In the genomic region with DNA sequence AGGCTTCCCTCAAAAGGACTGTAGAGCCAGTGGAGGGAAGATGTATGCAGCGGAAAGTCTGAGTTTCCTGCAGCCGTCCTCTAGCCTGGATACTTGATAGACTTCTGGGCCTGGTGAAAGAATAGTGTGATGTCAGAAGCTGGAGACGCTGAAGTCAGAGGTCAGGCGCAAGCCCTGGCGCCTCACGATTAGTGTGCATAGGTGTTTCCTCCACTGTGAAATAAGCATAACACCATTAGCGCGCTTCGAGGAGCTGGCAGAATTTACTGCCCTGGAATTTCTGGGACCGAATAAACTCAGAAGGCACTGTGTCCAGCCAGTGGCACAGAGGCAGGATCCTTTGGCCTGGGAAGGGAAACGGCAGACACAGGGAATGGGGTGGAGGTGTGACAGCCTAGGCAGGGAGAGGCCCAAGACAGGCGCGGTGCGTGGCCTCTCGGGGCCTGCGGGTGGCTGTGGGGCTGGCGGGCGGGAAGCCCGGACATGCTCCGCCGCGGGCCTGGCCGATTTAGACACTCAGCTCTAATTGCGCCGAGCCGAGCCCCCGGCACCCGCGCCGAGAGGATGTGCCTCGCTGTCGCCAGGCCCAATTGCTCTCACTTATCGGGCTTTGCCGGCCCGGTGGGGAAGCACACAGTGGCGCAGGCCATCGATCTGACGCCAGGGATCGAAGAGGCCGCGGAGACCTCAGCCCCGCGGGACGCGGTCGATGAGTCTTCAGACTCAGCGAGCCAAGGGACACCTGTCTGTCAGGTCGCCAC, we compare ENCODE assay signal across 8 mouse cellular contexts.
DNase-seq lines count a peak whose midpoint lies in the region; ATAC-seq and TF ChIP-seq lines count a peak whose summit lies in the region.

No protein-coding gene starts in this region.

- H3K4me3 ChIP-seq in left cerebral cortex, adult 2 months, result peak overlapping the region; percentile 37
- peak overlapping the region; percentile 42 for H3K4me3 ChIP-seq in cerebellum, adult 2 months (replicated peaks; ENCODE audit: insufficient read depth, low read depth, low read length)
- peak overlapping the region; percentile 36 for H3K4me3 ChIP-seq in limb, embryonic 14.5 days (replicated peaks; ENCODE audit: low read length)
- H3K4me3 ChIP-seq in stomach, embryonic 14.5 days (ENCODE audit: low read depth, low read length), result peak overlapping the region; percentile 26

- 12% methylated on average over 48 of the region's 48 CpGs for WGBS in cerebellum, adult 2 months
- WGBS in limb, embryonic 14.5 days, result 4% methylated on average over 44 of the region's 48 CpGs
- 4% methylated on average over 48 of the region's 48 CpGs for WGBS in stomach, embryonic 14.5 days

- no peak for TF ChIP-seq POLR2A in cerebellum, adult 2 months (IDR thresholded peaks at IDR 0.05; ENCODE audit: borderline replicate concordance, insufficient read depth, low read length)
- no peak for TF ChIP-seq POLR2A in limb, embryonic 14.5 days (IDR thresholded peaks at IDR 0.05; ENCODE audit: borderline replicate concordance, extremely low read depth, insufficient read depth, insufficient read length)

- H3K27ac ChIP-seq in left cerebral cortex, adult 2 months, result no peak overlapping the region
- no peak overlapping the region for H3K27ac ChIP-seq in cerebellum, adult 2 months (ENCODE audit: insufficient read depth, low read length)
- H3K27ac ChIP-seq in limb, embryonic 14.5 days (replicated peaks; ENCODE audit: low read depth, low read length), result no peak overlapping the region
- H3K27ac ChIP-seq in stomach, embryonic 14.5 days (ENCODE audit: low read length), result no peak overlapping the region

- peak overlapping the region; percentile 70 for H3K4me2 ChIP-seq in limb, embryonic 14.5 days (replicated peaks; ENCODE audit: low read depth, low read length, severe bottlenecking)
- peak overlapping the region; percentile 79 for H3K4me2 ChIP-seq in stomach, embryonic 14.5 days (replicated peaks; ENCODE audit: low read depth, low read length)

- H3K4me1 ChIP-seq in cerebellum, adult 2 months (ENCODE audit: control insufficient read depth, insufficient read depth, low read length), result no peaks in the 10 kb centered on the region; the same call in 1 of the 2 replicates
- H3K4me1 ChIP-seq in limb, embryonic 14.5 days (ENCODE audit: control insufficient read depth, insufficient read depth, low read length), result 0 out of 2 replicates have a peak, but pooled peaks cover 7% of the 10 kb centered on the region
- H3K4me1 ChIP-seq in stomach, embryonic 14.5 days (ENCODE audit: control insufficient read depth, insufficient read depth, low read length), result peaks cover 4% of the 10 kb centered on the region; the same call in 1 of the 2 replicates

- TF ChIP-seq CTCF in left cerebral cortex, adult 2 months (IDR thresholded peaks at IDR 0.05), result no peak
- no peak for TF ChIP-seq CTCF in cerebellum, adult 2 months (IDR thresholded peaks at IDR 0.05; ENCODE audit: borderline replicate concordance, insufficient read depth, low read depth, low read length)

- no peaks in the 10 kb centered on the region for H3K36me3 ChIP-seq in limb, embryonic 14.5 days (ENCODE audit: control insufficient read depth, insufficient read depth, low read length)
- no peaks in the 10 kb centered on the region for H3K36me3 ChIP-seq in stomach, embryonic 14.5 days (ENCODE audit: control insufficient read depth, insufficient read depth, low read length)

- no peak for ATAC-seq in limb, embryonic 14.5 days (ENCODE audit: low FRiP score, low read depth)
- ATAC-seq in stomach, embryonic 14.5 days (ENCODE audit: insufficient number of reproducible peaks, insufficient read depth, low FRiP score, low read depth), result no peak

- intact Hi-C loops in left cerebral cortex, adult 2 months (cut with DNase I), result no loop called here

- peak overlapping the region; percentile 48 for H3K9ac ChIP-seq in limb, embryonic 14.5 days (ENCODE audit: low read depth, low read length, severe bottlenecking)
- H3K9ac ChIP-seq in stomach, embryonic 14.5 days (replicated peaks; ENCODE audit: low read depth, low read length), result peak overlapping the region; percentile 26; the same call in 1 of the 2 replicates

- no peaks in the 10 kb centered on the region for H3K27me3 ChIP-seq in cerebellum, adult 2 months (ENCODE audit: control insufficient read depth, insufficient read depth, low read length)
- peaks cover 12% of the 10 kb centered on the region; the same call in 1 of the 2 replicates for H3K27me3 ChIP-seq in limb, embryonic 14.5 days (ENCODE audit: control insufficient read depth, insufficient read depth, low read length)
- H3K27me3 ChIP-seq in stomach, embryonic 14.5 days (ENCODE audit: control insufficient read depth, insufficient read depth, low read length), result peaks cover 3% of the 10 kb centered on the region; the same call in 1 of the 2 replicates

- DNase-seq in left cerebral cortex, adult 2 months (ENCODE audit: extremely low spot score in 1 of 2, low spot score in 2 of 2), result no peak
- DNase-seq in left cerebral cortex, adult 11 months (ENCODE audit: low spot score), result no peak
- peak; percentile 47 to 61 for DNase-seq in cerebellum, adult 2 months
- peak; percentile 45 for DNase-seq in forelimb bud, embryonic 11.5 days (ENCODE audit: low read depth, low spot score)
- DNase-seq in limb, embryonic 14.5 days (ENCODE audit: low spot score), result peak; percentile 6
- no peak for DNase-seq in T-cell, adult 2 months (ENCODE audit: low spot score)
- DNase-seq in ovary, postnatal 10 days (ENCODE audit: low spot score), result no peak

- no peaks in the 10 kb centered on the region for H3K9me3 ChIP-seq in limb, embryonic 14.5 days (ENCODE audit: control insufficient read depth, low read length)
- H3K9me3 ChIP-seq in stomach, embryonic 14.5 days (ENCODE audit: control insufficient read depth, low read depth, low read length), result no peaks in the 10 kb centered on the region

Comparison
In these comparisons a context has a peak if more than half of its experiments do, and no peak if none do; other contexts are left out.
1. DNase-seq: peak in cerebellum, adult 2 months (2 of 2), forelimb bud, embryonic 11.5 days (single experiment) and limb, embryonic 14.5 days (single experiment); none in left cerebral cortex, adult 2 months (0 of 2), left cerebral cortex, adult 11 months (single experiment), T-cell, adult 2 months (single experiment) and ovary, postnatal 10 days (single experiment).
2. Peak in every context shown above with its lines, with median percentiles within 50 percentile points of each other: H3K4me3 ChIP-seq.